Mouse (Mus musculus) limb, embryonic 12.5 days (tissue): ENCODE data around the gene Hist1h2ba. TPM values are rescaled to one million over a fixed set of nuclear protein-coding genes. Genes with fewer than 3 reads are reported as not detected.

Experiments used
- ATAC-seq: fragments of 200-750 bp; cut with Nextera tagmentation; 2 replicates; pipeline ENCODE4 v1.8.0; 2017; ENCODE audit warnings: low read depth, moderate TSS enrichment; ENCODE audit not compliant: insufficient number of reproducible peaks, insufficient read depth, low FRiP score, low TSS enrichment
- H3K27ac ChIP-seq: fragments of 300-500 bp; sonication (generic); 2 replicates; pipeline ENCODE4 v1.5.1; 2016; ENCODE audit warnings: mild to moderate bottlenecking, moderate library complexity
- H3K27me3 ChIP-seq: fragments of 300-500 bp; sonication (generic); 2 replicates; pipeline ENCODE4 v1.6.1; 2016; ENCODE audit warnings: mild to moderate bottlenecking, moderate library complexity
- H3K36me3 ChIP-seq: fragments of 300-500 bp; sonication (generic); 2 replicates; pipeline ENCODE4 v1.6.1; 2016; ENCODE audit warnings: mild to moderate bottlenecking, moderate library complexity
- H3K4me1 ChIP-seq: fragments of 300-500 bp; sonication (generic); replicated peaks from 2 replicates; pipeline ENCODE4 v1.6.1; 2016
- H3K4me2 ChIP-seq: fragments of 300-500 bp; sonication (generic); 2 replicates; pipeline ENCODE4 v1.6.1; 2016; ENCODE audit warnings: mild to moderate bottlenecking, moderate library complexity
- H3K4me3 ChIP-seq: fragments of 300-500 bp; sonication (generic); replicated peaks from 2 replicates; pipeline ENCODE4 v1.5.1; 2016; ENCODE audit warnings: mild to moderate bottlenecking
- H3K9ac ChIP-seq: fragments of 300-500 bp; sonication (generic); replicated peaks from 2 replicates; pipeline ENCODE4 v1.6.1; 2016; ENCODE audit warnings: mild to moderate bottlenecking, moderate library complexity
- H3K9me3 ChIP-seq: fragments of 300-500 bp; sonication (generic); 2 replicates; pipeline ENCODE4 v1.6.1; 2016; ENCODE audit warnings: mild to moderate bottlenecking, moderate library complexity
- WGBS: fragments of 180-500 bp; shearing (Covaris S2); methylation state at CpG from one replicate; pipeline ENCODE4 v1.1.7; 2016; 5-methylcytosine and 5-hydroxymethylcytosine counted together
- polyA plus RNA-seq: library from polyadenylated mRNA; unstranded; fragments of >200 nt; fragmentation: Nextera tagmentation; extraction: Ambion mirVana; gene quantifications from 2 replicates; pipeline ENCODE4 v1.2.1, GENCODE M21; 2016

Gene Hist1h2ba
- polyA plus RNA-seq = not detected in 2 replicates

- no peak for ATAC-seq
- WGBS = 94% methylated on average over 39 of the region's 39 CpGs
- H3K36me3 ChIP-seq = no peaks in the 10 kb centered on the region
- H3K27ac ChIP-seq = no peak within 1 kb of the TSS
- H3K9me3 ChIP-seq = no peaks in the 10 kb centered on the region
- H3K27me3 ChIP-seq = no peaks in the 10 kb centered on the region
- peaks cover 9% of the 10 kb centered on the region for H3K4me1 ChIP-seq
- H3K9ac ChIP-seq = no peak within 1 kb of the TSS
- H3K4me3 ChIP-seq = no peak within 1 kb of the TSS
- H3K4me2 ChIP-seq = no peak within 1 kb of the TSS
These were observed at the start of gene Hist1h2ba for GRCm38 (mm10) chr13:23933421-23934210. TSS of gene Hist1h2ba (minus strand) at chr13:23934156.

DNA sequence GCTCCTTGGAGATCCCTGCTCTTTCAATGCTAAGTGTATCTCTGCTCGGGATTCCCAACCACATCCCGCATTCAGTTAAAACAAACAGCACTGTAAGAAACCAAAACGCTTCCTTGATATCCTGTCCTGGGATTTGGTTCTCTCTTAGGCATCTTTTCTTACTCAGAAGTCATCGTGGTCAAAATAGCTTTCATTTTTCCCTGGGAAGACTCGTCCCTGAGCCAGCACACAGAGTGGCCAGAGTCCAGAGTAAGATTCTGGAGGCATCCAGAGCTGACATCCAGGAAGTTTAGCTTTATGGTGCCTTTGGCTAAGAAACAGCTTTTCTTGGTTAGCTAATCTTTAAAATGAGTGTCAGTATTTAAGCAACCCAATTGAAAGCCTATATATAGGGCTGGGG lies 38.3 kb upstream of the Hist1h2ba start:
- Histone ChIP-seq H3K27ac (no peak overlapping the region), H3K9ac (no peak overlapping the region), H3K4me2 (no peak overlapping the region), H3K27me3 (no peaks in the 10 kb centered on the region), H3K9me3 (no peaks in the 10 kb centered on the region), H3K36me3 (no peaks in the 10 kb centered on the region), H3K4me3 (no peak overlapping the region), H3K4me1 (no peaks in the 10 kb centered on the region)
- ATAC-seq = no peak
- WGBS = 81% methylated on average over 5 of the region's 5 CpGs

GRCm38 (mm10) chr13:23971870-23972269 lies 37.9 kb upstream of the Hist1h2ba start:
- Histone ChIP-seq H3K9ac (no peak overlapping the region), H3K4me1 (no peaks in the 10 kb centered on the region), H3K36me3 (no peaks in the 10 kb centered on the region), H3K4me3 (no peak overlapping the region), H3K4me2 (no peak overlapping the region), H3K27me3 (no peaks in the 10 kb centered on the region), H3K9me3 (no peaks in the 10 kb centered on the region), H3K27ac (no peak overlapping the region)
- WGBS = 82% methylated on average over 2 of the region's 2 CpGs
- ATAC-seq = no peak

DNA sequence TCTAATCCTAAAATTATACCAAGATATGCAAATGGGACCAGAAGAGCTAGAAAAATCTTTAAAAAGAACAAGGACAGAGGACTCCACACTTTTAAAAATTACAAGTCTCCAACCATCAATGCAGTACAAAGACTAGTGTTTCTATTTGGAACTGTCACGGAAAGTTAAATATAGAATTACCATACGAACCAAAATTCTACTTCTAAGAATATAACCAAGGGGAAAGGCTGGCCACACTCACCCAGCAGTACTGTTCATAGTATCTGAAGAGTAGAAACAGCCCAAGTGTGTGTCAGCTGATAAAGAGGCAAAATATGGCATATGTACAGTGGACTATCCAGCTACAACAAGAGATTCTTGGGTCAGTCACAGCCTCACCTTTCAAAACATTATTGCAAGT lies 31.0 kb upstream of the Hist1h2ba start:
- Histone ChIP-seq H3K9ac (no peak overlapping the region), H3K4me1 (no peaks in the 10 kb centered on the region), H3K27ac (no peak overlapping the region), H3K36me3 (no peaks in the 10 kb centered on the region), H3K4me3 (no peak overlapping the region), H3K27me3 (no peaks in the 10 kb centered on the region), H3K9me3 (no peaks in the 10 kb centered on the region), H3K4me2 (no peak overlapping the region)
- 92% methylated on average over 2 of the region's 2 CpGs for WGBS
- no peak for ATAC-seq

GRCm38 (mm10) chr13:23959776-23960175 lies 25.8 kb upstream of the Hist1h2ba start:
- no peaks in the 10 kb centered on the region for H3K4me1 ChIP-seq
- H3K4me2 ChIP-seq = no peak overlapping the region
- no peak overlapping the region for H3K9ac ChIP-seq
- 35% methylated on average over 2 of the region's 2 CpGs for WGBS
- no peaks in the 10 kb centered on the region for H3K27me3 ChIP-seq
- ATAC-seq = no peak
- H3K9me3 ChIP-seq = no peaks in the 10 kb centered on the region
- H3K27ac ChIP-seq = no peak overlapping the region
- no peaks in the 10 kb centered on the region for H3K36me3 ChIP-seq
- no peak overlapping the region for H3K4me3 ChIP-seq

DNA sequence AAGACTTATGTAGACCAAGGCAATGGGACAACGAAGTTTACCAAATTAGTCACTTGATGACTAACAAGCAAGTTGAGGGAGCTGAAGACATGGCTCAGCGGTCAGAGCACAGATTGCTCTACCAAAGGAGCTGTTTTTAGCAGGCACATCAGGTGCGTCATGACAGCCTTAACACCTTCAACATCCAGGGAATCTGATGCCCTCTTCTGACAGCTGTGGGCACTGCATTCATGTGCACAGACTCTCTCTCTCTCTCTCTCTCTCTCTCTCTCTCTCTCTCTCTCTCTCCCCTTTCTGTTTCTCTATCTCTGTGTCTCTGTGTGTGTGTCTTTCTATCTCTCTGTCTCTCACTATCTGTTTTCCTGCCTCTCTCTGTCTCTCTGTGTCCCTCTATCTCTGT lies 17.0 kb upstream of the Hist1h2ba start:
- H3K9ac ChIP-seq = no peak overlapping the region
- no peak for ATAC-seq
- peaks cover 30% of the 10 kb centered on the region for H3K4me1 ChIP-seq
- no peak overlapping the region for H3K4me2 ChIP-seq
- WGBS = 73% methylated on average over 3 of the region's 3 CpGs
- no peaks in the 10 kb centered on the region for H3K9me3 ChIP-seq
- H3K27me3 ChIP-seq = no peaks in the 10 kb centered on the region
- no peaks in the 10 kb centered on the region for H3K36me3 ChIP-seq
- H3K27ac ChIP-seq = no peak overlapping the region
- no peak overlapping the region for H3K4me3 ChIP-seq

GRCm38 (mm10) chr13:23949484-23950246 lies 15.7 kb upstream of the Hist1h2ba start:
- Histone ChIP-seq H3K36me3 (no peaks in the 10 kb centered on the region), H3K9me3 (no peaks in the 10 kb centered on the region), H3K4me1 (peaks cover 38% of the 10 kb centered on the region), H3K9ac (no peak overlapping the region), H3K27ac (no peak overlapping the region), H3K4me2 (no peak overlapping the region), H3K4me3 (no peak overlapping the region), H3K27me3 (no peaks in the 10 kb centered on the region)
- ATAC-seq = no peak
- WGBS = 45% methylated on average over 14 of the region's 14 CpGs

DNA sequence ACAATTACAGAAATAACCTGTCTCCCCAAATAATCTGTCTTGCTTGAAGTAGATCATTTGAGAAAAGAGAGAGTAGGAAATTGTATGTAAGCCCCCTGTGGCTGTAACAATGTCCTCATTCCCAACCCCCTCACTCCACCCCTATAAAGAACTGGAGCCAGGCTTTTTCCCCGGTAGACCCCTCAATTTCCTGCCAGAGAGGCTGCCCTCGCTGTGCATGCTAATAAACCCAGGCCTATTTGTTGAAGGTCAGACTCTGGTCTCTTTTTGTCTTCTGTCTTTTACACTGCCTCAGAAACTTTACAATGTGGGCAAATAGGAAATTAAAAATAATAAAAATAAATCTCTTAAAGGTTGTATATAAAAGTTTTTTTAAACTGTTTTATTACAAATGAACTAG lies 12.3 kb upstream of the Hist1h2ba start:
- no peak overlapping the region for H3K27ac ChIP-seq
- no peaks in the 10 kb centered on the region for H3K9me3 ChIP-seq
- 4% methylated on average over 2 of the region's 2 CpGs for WGBS
- H3K9ac ChIP-seq = no peak overlapping the region
- H3K36me3 ChIP-seq = no peaks in the 10 kb centered on the region
- H3K4me2 ChIP-seq = no peak overlapping the region
- H3K4me1 ChIP-seq = peaks cover 44% of the 10 kb centered on the region
- ATAC-seq = 0 out of 2 replicates have a peak, but pooled peaks have one; percentile 64
- H3K4me3 ChIP-seq = no peak overlapping the region
- no peaks in the 10 kb centered on the region for H3K27me3 ChIP-seq

- Histone ChIP-seq H3K9ac (no peak overlapping the region), H3K27me3 (no peaks in the 10 kb centered on the region), H3K4me3 (no peak overlapping the region), H3K4me2 (no peak overlapping the region), H3K4me1 (peaks cover 26% of the 10 kb centered on the region), H3K36me3 (no peaks in the 10 kb centered on the region), H3K9me3 (no peaks in the 10 kb centered on the region), H3K27ac (no peak overlapping the region)
- no peak for ATAC-seq
- 41% methylated on average over 2 of the region's 2 CpGs for WGBS
These were observed 8.9 kb upstream of the Hist1h2ba start for GRCm38 (mm10) chr13:23942861-23943260.

- no peaks in the 10 kb centered on the region for H3K9me3 ChIP-seq
- H3K4me2 ChIP-seq = no peak overlapping the region
- H3K9ac ChIP-seq = no peak overlapping the region
- H3K36me3 ChIP-seq = no peaks in the 10 kb centered on the region
- no peak for ATAC-seq
- H3K4me3 ChIP-seq = no peak overlapping the region
- WGBS = 70% methylated on average over 6 of the region's 6 CpGs
- H3K27me3 ChIP-seq = no peaks in the 10 kb centered on the region
- peaks cover 10% of the 10 kb centered on the region for H3K4me1 ChIP-seq
- no peak overlapping the region for H3K27ac ChIP-seq
These were observed 6.3 kb upstream of the Hist1h2ba start for GRCm38 (mm10) chr13:23940291-23940690.

DNA sequence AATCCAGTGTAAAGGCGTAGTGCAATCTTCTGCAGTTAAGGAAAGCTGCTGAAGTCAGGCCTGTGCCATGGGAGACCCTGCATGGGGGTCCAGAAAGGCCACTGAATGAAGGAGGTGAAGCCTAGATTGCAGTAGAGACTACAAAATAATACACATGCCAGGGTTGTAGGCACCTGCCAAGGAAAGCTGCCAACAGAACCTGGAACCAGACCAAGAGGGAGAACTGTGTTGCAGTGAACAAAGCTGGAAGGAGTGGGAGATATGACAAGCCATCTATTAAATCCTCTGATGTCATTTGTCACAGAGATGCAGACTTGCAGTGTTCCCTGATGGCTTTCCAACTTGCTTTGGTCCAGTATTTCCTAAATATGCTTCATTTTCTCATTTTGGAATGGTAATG lies 4.7 kb upstream of the Hist1h2ba start:
- Histone ChIP-seq H3K9me3 (no peaks in the 10 kb centered on the region), H3K27me3 (no peaks in the 10 kb centered on the region), H3K9ac (no peak overlapping the region), H3K4me2 (no peak overlapping the region), H3K4me1 (peaks cover 6% of the 10 kb centered on the region), H3K4me3 (no peak overlapping the region), H3K36me3 (no peaks in the 10 kb centered on the region), H3K27ac (no peak overlapping the region)
- ATAC-seq = no peak
- 84% methylated on average over 1 of the region's 1 CpGs for WGBS
